Mouse (Mus musculus) T-cell, adult 66 days (primary cell): ENCODE data around the gene Trip12. TPM values are rescaled to one million over a fixed set of nuclear protein-coding genes. Genes with fewer than 3 reads are reported as not detected.

ENCODE experiments used
- total RNA-seq, 2 experiments: library from RNA; stranded (reverse); gene quantifications; 3 replicates in 1 of 2; 4 replicates in 1 of 2; pipeline ENCODE4 v1.2.4; 2023

The Trip12 gene
- 100 to 1,000 TPM; 371 to 375 TPM for total RNA-seq

DNA sequence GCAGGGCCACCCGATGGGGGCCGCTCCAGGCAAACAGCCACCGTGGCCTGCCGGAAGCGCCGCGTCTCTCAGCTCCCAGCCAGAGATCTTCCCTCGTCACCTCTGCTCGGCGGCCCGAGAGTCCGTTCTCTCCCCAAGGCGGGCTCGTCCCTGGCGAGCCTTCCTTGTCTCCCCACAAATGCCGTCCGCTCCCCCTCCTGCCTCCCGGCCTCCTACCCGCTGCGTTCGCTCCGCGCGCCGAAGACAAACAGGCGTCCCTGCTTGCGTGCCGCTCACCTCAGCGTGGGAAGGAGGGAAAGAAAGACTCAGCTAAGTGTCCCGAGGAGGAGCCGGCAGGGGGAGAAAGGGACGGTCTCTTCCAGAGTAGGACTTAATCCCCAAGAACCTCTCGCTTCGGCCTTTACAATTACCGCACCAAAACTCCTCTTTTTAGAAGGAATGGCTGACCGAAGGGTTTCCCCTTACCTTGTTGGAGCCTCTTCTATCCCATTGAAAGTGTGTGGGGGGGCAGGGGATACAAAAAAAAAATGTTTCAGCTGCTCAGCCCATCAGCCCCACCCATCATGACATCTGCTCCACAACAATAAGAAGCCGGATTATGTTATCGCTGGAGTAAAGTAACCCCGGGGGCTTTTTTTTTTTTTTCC is at the start of gene Trip12:
Gene Trip12 (minus strand): TSS at position 499 of the 647 bp plus-strand sequence.

DNA sequence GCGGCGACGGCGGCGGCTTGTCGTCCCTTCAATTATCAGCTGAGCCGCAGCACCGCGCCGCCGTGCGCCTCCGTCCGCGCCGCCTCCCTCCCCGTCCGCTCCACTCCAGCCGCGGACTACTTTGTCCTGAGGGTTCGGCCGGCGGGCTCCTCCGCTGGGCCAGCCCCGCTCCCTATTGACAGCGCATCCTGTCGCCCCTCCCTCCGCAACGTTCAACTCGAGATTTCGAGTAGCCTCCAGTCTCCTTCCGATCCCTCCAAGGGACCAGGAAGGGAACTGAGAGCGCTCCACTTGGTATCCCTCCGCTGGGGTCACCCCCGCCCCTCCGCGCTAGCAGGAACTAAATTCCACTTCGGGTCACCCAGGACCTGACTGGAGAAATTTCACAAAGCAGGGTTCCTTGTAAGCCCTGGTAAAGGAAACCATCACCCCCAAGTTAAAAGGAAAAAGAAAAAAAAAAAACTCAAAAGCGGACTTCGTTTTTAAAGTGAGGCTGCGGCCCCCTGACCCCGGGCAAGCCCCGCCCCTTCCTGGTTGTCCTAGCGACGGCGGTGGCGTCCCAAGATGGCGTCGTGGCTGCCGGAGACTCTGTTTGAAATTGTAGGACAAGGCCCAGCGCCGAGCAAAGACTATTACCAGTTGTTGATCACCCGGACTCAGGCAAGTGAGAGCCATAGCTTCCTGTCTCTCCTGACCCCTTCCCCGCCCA is 853 bp downstream of the Trip12 start, which contains the start of gene Fbxo36:
Gene Fbxo36 (plus strand): TSS at position 533 of the 709 bp plus-strand sequence.

DNA sequence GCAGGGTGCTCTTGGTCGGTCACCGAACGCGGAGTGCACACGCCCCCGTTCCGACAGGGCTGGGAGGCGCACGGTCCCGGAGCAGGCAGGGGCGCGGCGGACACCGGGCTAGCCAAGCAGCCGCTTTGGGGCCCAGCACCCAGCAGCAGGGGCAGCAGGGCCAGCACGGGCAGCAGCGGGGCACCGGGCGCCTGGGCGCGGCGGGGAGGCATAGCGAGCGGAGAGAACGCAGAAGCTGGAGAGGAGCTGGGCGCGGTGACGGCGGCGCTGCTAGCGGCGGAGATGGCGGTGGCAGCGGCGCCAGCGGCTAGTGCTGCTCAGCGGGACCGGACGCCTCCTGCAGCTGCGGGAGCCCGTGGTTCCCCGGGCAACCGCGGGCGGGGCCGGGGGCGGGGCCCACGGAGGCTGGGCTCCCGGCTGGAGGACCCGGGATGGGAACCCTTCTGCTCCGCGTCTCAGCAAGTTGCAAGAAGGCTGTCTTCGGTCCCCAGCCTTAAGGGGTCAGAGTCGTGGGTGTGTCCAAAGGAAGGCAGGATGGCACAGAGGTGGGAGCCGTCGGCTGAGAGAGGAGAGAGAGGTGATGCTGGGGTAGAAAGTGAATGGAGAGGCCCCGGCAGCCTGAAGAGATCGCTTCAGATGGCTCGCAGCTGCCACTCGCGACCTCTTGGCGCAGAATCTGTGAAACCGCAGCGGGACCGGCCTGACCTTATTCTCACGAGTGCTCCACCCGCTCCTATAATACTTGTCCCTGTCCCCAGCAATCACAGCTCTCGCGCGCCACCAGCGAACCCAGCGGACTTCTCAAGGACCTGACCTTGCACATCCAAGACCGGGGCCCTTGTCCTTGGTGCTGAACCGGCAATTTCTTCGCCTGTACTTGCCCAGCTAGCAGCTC is 144.6 kb downstream of the Trip12 start, which contains the start of gene Dner:
Gene Dner (minus strand): TSS at position 705 of the 895 bp plus-strand sequence.

Other genes with a start within 250 kb of the Trip12 start
- not detected for gene Dner, start 144.3 kb downstream of the Trip12 start, total RNA-seq
- not detected for gene Fbxo36, start 675 bp downstream of the Trip12 start, total RNA-seq
- not detected for gene Slc16a14, start 94.6 kb upstream of the Trip12 start, total RNA-seq